Mouse (Mus musculus) myocyte (in vitro differentiated cells): ENCODE data around the gene Duoxa2. TPM values are rescaled to one million over a fixed set of nuclear protein-coding genes. Genes with fewer than 3 reads are reported as not detected.

ENCODE experiments used
- H3K27me3 ChIP-seq: one replicate; pipeline ENCODE4 v1.6.1; 2011; ENCODE audit not compliant: control insufficient read depth, insufficient read depth, insufficient read length
- H3K36me3 ChIP-seq: one replicate; pipeline ENCODE4 v1.6.1; 2011; ENCODE audit not compliant: control insufficient read depth, insufficient read depth
- H3K4me2 ChIP-seq: one replicate; pipeline ENCODE4 v1.6.1; 2011; ENCODE audit warnings: low read depth, control low read depth
- H3K4me3 ChIP-seq: one replicate; pipeline ENCODE4 v1.5.1; 2011; ENCODE audit warnings: mild to moderate bottlenecking, control low read depth, moderate library complexity
- H3K79me2 ChIP-seq: one replicate; pipeline ENCODE4 v1.6.1; 2011; ENCODE audit not compliant: control insufficient read depth, insufficient read depth
- H3ac ChIP-seq: one replicate; pipeline ENCODE4 v1.6.1; 2011; ENCODE audit not compliant: control insufficient read depth, insufficient read length
- CEBPB ChIP-seq: IDR thresholded peaks from 2 replicates; pipeline ENCODE4 v1.6.1; 2011; ENCODE audit warnings: mild to moderate bottlenecking, moderate library complexity; ENCODE audit not compliant: poor library complexity, insufficient read depth, severe bottlenecking
- E2F4 ChIP-seq: IDR thresholded peaks from one replicate; pipeline ENCODE4 v1.6.1; 2011; ENCODE audit warnings: mild to moderate bottlenecking, control low read depth, moderate library complexity; ENCODE audit not compliant: insufficient read depth
- MAX ChIP-seq: IDR thresholded peaks from one replicate; pipeline ENCODE4 v1.6.1; 2011; ENCODE audit warnings: low read depth, mild to moderate bottlenecking, control low read depth
- MYOD1 ChIP-seq, 3 experiments: IDR thresholded peaks; one replicate each; pipeline ENCODE4 v1.6.1; 2011; ENCODE audit warnings: control low read depth in 2 of 3, low read depth in 2 of 3, mild to moderate bottlenecking in 2 of 3, moderate library complexity in 1 of 3; ENCODE audit not compliant: insufficient read length in 2 of 3, control insufficient read depth in 1 of 3
- MYOG ChIP-seq, 3 experiments: IDR thresholded peaks; one replicate each; pipeline ENCODE4 v1.6.1; 2011; ENCODE audit warnings: control low read depth in 2 of 3, low read depth in 2 of 3, mild to moderate bottlenecking in 2 of 3; ENCODE audit not compliant: insufficient read length in 2 of 3, control insufficient read depth in 1 of 3, insufficient read depth in 1 of 3
- POLR2A ChIP-seq: IDR thresholded peaks from one replicate; pipeline ENCODE4 v1.6.1; 2011; ENCODE audit warnings: low read depth, mild to moderate bottlenecking, control low read depth, moderate library complexity; ENCODE audit not compliant: insufficient read length
- POLR2AphosphoS2 ChIP-seq: IDR thresholded peaks from one replicate; pipeline ENCODE4 v1.6.1; 2011; ENCODE audit warnings: low read depth, control low read depth; ENCODE audit not compliant: insufficient read length
- REST ChIP-seq: IDR thresholded peaks from one replicate; pipeline ENCODE4 v1.6.1; 2011; ENCODE audit warnings: mild to moderate bottlenecking, control low read depth, moderate library complexity; ENCODE audit not compliant: insufficient read depth, insufficient read length
- SRF ChIP-seq: IDR thresholded peaks from one replicate; pipeline ENCODE4 v1.6.1; 2011; ENCODE audit warnings: low read depth; ENCODE audit not compliant: control insufficient read depth, insufficient read length
- TCF12 ChIP-seq: IDR thresholded peaks from one replicate; pipeline ENCODE4 v1.6.1; 2011; ENCODE audit warnings: mild to moderate bottlenecking, control low read depth; ENCODE audit not compliant: poor library complexity, insufficient read depth, severe bottlenecking
- TCF3 ChIP-seq: IDR thresholded peaks from one replicate; pipeline ENCODE4 v1.6.1; 2011; ENCODE audit warnings: low read depth, control low read depth; ENCODE audit not compliant: insufficient read length
- USF1 ChIP-seq: IDR thresholded peaks from one replicate; pipeline ENCODE4 v1.6.1; 2011; ENCODE audit warnings: low read depth, mild to moderate bottlenecking, control low read depth, moderate library complexity
- polyA plus RNA-seq: library from polyadenylated mRNA; unstranded; fragments of >200 nt; fragmentation: generic; extraction: Trizol; gene quantifications from one replicate; pipeline ENCODE4 v1.2.1, GENCODE M21; 2012; ENCODE audit warnings: missing spikeins

The Duoxa2 gene
- polyA plus RNA-seq, 1 experiment: not detected

- Histone ChIP-seq H3K36me3 (no peaks in the 10 kb centered on the region), H3ac (no peak overlapping the region), H3K4me2 (no peak overlapping the region), H3K4me3 (no peak overlapping the region), H3K79me2 (no peaks in the 10 kb centered on the region), H3K27me3 (no peaks in the 10 kb centered on the region)
- TF ChIP-seq MAX (no peak), TCF12 (no peak), E2F4 (no peak), TCF3 (no peak), POLR2AphosphoS2 (no peak), USF1 (no peak), SRF (no peak), MYOD1 (IDR thresholded peaks at IDR 0.05; ENCODE audit: control insufficient read depth in 1 of 3, insufficient read length in 2 of 3, low read depth in 2 of 3) (no peak), REST (no peak), MYOG (IDR thresholded peaks at IDR 0.05; ENCODE audit: control insufficient read depth in 1 of 3, insufficient read depth in 1 of 3, insufficient read length in 2 of 3, low read depth in 2 of 3) (no peak), POLR2A (no peak), CEBPB (no peak)
Measured at GRCm38 (mm10) chr2:122309647-122310046, 10.9 kb downstream of the Duoxa2 start.

GRCm38 (mm10) chr2:122311561-122311960 is 12.9 kb downstream of the Duoxa2 start:
- Histone ChIP-seq H3ac (no peak overlapping the region), H3K4me3 (no peak overlapping the region), H3K4me2 (no peak overlapping the region), H3K79me2 (no peaks in the 10 kb centered on the region), H3K36me3 (no peaks in the 10 kb centered on the region), H3K27me3 (no peaks in the 10 kb centered on the region)
- TF ChIP-seq MYOG (IDR thresholded peaks at IDR 0.05; ENCODE audit: control insufficient read depth in 1 of 3, insufficient read depth in 1 of 3, insufficient read length in 2 of 3, low read depth in 2 of 3): no peak
- TF ChIP-seq USF1: no peak
- no peak for TF ChIP-seq MYOD1 (IDR thresholded peaks at IDR 0.05; ENCODE audit: control insufficient read depth in 1 of 3, insufficient read length in 2 of 3, low read depth in 2 of 3)

DNA sequence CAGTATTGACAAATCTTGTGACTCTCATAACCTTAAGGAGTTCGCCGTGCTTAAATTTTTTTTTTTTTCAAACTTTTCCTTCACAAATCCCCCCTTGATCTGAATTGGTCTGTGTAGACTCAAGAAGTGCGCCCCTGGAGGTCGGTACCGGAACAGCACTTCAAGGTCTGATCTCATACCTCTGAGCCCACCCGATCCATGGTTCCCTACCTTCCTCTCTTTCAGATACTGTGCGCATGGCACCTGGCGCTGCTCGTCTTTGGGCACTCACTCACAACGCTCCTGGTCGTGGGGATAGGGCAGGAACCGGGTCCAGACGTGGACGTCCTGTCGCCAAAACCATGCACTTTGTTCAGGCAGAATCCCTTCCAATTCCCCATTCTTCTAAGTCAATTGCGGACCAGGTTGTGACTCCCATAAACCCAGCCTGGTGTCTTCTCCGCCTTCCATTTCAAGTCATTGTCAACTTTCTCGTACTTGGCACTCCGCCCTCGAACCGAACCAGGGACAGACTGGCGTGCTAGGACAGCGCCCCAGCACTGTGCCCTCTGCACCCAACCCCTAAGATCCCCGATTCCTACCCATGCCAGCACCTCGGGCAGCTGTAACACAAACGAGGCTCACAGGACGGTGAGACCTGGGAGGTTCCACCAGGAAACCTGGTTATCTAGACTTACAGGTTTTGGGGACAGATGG is 14.2 kb downstream of the Duoxa2 start:
- TF ChIP-seq MAX (no peak), POLR2A (no peak), USF1 (no peak), POLR2AphosphoS2 (no peak), TCF12 (no peak), SRF (no peak), CEBPB (no peak), E2F4 (no peak), REST (no peak), MYOG (IDR thresholded peaks at IDR 0.05; ENCODE audit: control insufficient read depth in 1 of 3, insufficient read depth in 1 of 3, insufficient read length in 2 of 3, low read depth in 2 of 3) (no peak), MYOD1 (IDR thresholded peaks at IDR 0.05; ENCODE audit: control insufficient read depth in 1 of 3, insufficient read length in 2 of 3, low read depth in 2 of 3) (no peak), TCF3 (no peak)
- Histone ChIP-seq H3K36me3 (no peaks in the 10 kb centered on the region), H3K4me2 (no peak overlapping the region), H3K27me3 (no peaks in the 10 kb centered on the region), H3K4me3 (no peak overlapping the region), H3K79me2 (no peaks in the 10 kb centered on the region), H3ac (no peak overlapping the region)

DNA sequence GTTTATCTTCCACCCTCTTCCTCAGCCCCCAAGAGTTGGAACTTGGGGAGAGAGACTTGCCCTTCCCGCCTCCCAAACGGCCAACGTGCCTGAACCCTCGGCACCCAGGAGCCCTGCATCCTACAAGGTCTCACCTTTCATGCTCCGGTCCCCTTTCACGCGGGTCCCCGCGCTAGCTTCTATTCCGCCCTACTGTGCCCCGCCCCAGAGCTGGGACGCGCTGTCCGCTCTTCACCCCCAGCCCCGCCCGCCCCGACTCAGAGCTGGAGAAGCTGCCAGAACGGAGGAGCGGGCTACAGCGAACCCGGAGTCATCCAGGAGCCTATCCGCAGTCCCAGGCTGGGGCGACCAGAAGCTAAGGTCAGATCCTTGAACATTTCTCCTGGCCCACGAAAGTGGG is 14.8 kb downstream of the Duoxa2 start, which contains the start of gene Duoxa1:
Duoxa1 (minus strand) TSS at position 195 of the 400 bp plus-strand sequence.
- Histone ChIP-seq H3K36me3 (no peaks in the 10 kb centered on the region), H3ac (no peak within 1 kb of the TSS), H3K27me3 (no peaks in the 10 kb centered on the region), H3K4me3 (no peak within 1 kb of the TSS), H3K4me2 (no peak within 1 kb of the TSS), H3K79me2 (no peaks in the 10 kb centered on the region)
- no peak for TF ChIP-seq SRF
- no peak for TF ChIP-seq TCF12
- TF ChIP-seq E2F4: no peak
- TF ChIP-seq MAX: no peak
- no peak for TF ChIP-seq POLR2AphosphoS2
- no peak for TF ChIP-seq TCF3
- no peak for TF ChIP-seq MYOG (IDR thresholded peaks at IDR 0.05; ENCODE audit: control insufficient read depth in 1 of 3, insufficient read depth in 1 of 3, insufficient read length in 2 of 3, low read depth in 2 of 3)
- no peak for TF ChIP-seq MYOD1 (IDR thresholded peaks at IDR 0.05; ENCODE audit: control insufficient read depth in 1 of 3, insufficient read length in 2 of 3, low read depth in 2 of 3)
- TF ChIP-seq POLR2A: no peak
- TF ChIP-seq USF1: no peak
